Mouse (Mus musculus): ENCODE measurements around the gene Snrpd2. TPM values are rescaled to one million over a fixed set of nuclear protein-coding genes. Genes with fewer than 3 reads are reported as not detected.
A peak's percentile ranks its signal among the peaks of the same experiment; 100 is the strongest.

The Snrpd2 gene
- total RNA-seq, 2 experiments from 2014 or later = 72.4 to 84.8 TPM

DNA sequence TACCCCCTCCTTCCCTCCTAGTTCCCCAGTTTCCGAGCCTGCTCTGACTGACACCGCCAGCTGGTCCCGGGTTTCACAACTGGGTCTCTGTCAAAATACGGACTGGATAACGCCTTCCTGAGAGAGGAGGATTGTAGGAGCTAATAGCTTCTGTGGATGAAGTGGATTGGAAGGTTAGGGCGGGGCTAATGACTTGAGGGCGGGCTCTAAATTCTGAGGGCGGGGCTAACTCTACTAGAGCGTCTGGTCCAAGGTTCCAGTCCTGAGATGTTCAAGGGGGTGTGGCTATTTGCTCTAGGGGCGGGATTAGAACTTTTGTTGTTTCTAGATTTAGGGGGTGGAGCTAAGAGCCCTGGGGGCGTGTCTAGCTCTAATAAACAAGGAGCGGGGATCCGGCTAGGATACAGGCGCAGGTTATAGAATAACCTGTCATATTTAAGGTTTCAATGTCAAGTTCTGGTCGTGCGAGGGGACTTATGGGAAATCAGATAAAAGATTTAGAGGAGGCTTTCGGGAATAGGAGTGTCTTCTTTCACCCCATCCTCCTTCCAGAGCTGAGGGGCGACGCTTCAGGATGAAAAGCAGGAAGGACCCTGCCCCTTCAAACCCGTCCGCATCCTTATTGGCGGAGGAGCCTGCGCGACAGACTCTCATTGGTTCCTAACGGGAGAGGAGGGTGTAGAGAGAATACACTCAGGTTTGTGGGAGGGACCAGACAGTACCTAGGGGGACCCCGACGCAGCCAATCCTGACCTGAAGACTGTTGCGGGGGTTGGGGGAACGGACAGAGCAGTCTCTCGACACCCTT is 26.4 kb downstream of the Snrpd2 start, which contains the start of gene Eml2:
Eml2 (plus strand) TSS at position 714 of the 808 bp plus-strand sequence.
- peak; percentile 63 to 83 for DNase-seq (ENCODE audit: extremely low spot score in 1 of 2, low spot score in 1 of 2)

DNA sequence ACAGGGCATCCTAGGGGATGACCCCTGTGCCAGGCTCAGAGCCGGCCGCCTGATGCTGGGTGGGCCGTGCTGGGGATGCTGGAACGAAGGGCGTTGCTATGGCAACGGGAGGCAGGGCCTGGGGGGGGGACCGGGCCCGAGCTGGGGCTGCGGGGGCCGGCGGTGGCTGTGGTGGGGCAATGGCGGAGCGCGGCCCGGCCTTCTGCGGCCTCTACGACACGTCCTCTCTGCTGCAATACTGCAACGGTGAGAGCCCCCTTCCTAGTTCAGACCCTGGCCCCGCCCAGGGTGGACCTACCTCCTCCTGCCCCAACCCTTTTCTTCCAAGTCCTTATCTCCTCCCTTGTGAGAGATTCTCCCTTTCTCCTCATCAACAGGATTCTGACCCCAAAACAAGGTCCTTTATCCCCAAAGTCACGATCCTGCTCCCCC is 27.0 kb downstream of the Snrpd2 start:
- no peak for DNase-seq (ENCODE audit: extremely low spot score in 1 of 2, low spot score in 1 of 2)

DNA sequence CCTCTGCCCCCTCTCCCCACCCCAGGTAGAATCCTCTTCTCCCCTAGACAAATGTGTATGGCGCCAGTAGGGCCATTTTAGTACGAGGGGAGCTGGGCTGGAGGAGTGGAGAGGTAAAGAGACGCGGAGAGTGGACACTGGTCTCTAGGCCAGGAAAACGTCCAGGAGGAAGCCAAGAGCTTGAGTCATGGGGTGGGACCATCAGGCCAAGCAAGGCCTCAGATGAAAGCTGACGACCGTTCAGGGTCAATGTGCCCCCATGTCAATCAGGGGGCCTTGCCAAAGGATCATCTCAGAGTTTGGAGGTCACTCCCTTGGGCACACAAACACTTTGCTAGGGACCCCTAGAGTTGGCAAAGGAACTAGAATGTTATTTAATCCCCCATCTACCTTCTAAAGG is 27.7 kb downstream of the Snrpd2 start:
- DNase-seq (ENCODE audit: extremely low spot score in 1 of 2, low spot score in 1 of 2) = no peak

DNA sequence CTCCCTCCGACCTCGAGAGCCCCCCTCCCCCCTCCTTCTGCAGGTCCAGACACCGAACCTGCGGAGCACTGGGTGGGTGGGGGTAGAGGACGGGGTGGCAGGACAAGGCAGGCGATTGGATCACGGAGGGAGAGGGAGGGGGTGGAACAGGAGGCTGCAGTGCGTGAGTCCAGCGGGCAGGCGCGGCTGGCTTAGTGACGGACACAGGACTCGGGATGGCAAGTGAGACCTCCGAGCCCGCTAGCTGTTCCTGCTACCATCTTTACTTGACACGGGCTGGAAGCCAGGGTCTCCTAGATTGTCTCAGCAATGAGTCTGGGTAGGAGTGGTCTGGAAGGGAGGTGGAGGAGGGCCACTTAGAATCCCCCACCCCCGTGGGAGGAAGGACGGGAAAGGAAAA is 28.5 kb downstream of the Snrpd2 start:
- DNase-seq (ENCODE audit: extremely low spot score in 1 of 2, low spot score in 1 of 2) = no peak

DNA sequence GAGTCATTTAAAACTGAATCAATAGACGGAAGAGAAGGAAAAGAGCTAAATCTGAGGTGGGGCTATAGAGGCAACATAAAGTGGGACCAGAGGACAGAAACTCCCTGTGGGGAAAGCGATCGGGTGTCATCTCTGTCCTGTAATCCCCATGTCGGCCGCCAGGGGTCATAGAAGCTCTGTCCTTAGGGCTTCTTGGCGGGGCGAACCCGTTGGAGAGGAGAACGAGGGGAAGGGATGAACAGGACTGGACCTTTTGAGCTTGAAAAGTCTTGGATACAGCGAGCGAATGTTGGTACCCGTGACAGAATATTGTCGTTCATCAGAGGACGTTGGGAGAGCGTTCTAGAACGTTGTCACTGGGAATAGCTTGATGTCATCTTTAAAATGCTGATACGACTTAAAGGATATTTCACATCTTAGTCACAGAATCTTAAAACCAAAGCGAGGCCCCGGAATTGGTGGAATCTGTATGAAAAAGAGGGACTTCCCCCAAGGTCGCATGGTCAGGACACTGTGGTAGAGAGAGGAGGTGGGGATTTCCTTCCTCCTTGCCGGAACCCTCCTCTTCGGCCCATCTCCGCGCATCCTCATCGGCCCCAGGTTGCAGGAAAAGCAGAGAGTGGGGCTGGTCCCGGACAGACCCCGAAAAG is 29.0 kb downstream of the Snrpd2 start:
- DNase-seq (ENCODE audit: extremely low spot score in 1 of 2, low spot score in 1 of 2) = peak; percentile 75 to 92

DNA sequence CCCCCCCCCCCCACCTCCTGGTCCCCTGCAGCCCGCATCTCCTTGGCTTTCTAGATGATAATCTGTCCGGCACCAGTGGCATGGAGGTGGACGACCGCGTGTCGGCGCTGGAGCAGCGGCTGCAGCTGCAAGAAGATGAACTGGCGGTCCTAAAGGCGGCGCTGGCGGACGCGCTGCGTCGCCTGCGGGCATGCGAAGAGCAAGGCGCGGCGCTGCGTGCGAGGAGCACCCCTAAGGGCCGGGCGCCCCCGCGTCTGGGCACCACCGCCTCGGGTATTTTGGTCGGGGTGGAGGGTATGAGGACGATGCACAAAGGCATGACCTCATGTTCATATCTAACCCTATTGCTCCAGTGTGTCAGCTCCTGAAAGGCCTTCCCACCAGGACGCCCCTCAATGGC is 29.7 kb downstream of the Snrpd2 start:
- DNase-seq (ENCODE audit: extremely low spot score in 1 of 2, low spot score in 1 of 2) = peak in 1 of 2 experiments; percentile 46

DNA sequence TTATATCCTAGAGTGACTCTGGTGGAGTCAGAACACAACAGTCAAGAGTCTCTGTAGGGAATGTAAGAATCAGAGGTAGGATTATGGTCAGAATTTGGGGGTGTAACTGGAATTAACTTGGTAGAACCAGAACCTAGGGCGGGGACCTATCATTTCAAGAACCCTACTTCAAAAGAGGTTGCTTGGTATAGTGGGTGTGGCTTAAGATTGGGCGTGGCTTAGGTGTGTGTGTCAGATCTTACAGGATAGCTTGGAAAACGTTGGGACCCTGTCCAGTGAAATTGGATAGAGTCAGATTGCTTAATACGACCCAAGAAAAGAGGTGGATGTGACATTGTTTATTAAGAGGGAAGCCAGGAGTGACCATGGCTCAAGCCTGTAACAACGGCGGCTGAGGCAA is 30.4 kb downstream of the Snrpd2 start:
- no peak for DNase-seq (ENCODE audit: extremely low spot score in 1 of 2, low spot score in 1 of 2)

DNA sequence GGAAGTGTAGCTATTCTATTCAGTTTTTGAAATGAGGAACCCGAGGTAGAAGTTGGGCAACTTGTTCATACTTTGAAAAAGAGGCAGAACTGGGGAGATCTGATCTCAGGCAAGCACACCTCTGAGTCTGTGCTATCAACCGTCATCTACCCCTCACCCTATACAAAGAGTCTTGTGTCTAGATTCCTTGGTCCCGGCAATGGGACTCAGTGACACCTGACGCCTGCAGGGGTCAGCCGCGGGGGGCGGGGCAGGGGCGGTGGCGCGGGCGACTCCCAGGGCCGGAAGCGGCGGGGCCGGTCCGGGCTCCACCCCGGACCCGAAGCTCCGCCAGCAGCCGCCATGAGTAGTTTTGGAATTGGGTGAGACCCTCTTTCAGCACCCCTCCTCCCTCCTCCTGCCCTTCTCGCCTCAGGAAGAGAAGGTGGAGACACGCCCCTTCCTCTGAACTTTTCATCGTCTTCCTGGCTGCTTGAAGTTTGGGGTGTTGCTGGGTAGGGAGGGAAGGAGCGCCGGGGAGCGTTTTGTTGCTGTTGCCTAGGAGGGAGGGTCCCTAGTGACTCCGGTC is 31.4 kb downstream of the Snrpd2 start:
- no peak for DNase-seq (ENCODE audit: extremely low spot score in 1 of 2, low spot score in 1 of 2)

DNA sequence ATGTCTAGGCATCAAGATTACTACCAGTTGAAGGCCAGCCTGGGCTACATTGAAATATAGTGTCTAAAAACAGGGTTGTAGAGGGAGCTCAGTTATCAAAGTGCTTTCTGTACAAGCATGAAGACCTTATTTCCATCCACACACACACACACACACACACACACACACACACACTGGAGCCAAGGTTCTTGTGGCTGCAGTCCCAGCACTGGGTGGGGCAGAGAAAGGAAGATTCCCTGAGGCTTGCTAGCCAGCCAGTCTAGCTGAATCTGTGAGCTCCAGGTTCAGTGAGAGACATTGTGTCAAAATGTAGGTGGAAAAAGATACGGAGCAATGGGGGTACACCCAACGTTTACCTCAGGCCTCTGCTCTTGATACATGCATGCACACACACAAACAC is 34.7 kb downstream of the Snrpd2 start:
- DNase-seq (ENCODE audit: extremely low spot score in 1 of 2, low spot score in 1 of 2) = no peak

DNA sequence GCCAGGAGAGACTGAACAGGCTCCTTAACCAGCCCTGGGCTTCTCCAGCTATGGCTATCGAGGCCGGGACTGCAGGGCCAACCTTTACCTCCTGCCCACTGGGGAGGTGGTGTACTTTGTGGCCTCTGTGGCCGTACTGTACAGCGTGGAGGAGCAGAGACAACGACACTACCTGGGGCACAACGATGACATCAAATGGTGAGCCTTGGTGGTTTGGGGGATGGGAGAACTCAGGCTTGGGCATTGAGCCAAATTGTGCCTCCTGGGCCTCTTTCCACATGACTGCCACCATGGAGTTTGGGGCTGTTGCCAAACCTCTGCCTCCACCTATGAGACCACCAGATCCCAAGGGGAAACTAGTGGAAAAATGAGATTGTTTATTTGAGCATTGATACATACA is 35.2 kb downstream of the Snrpd2 start:
- DNase-seq (ENCODE audit: extremely low spot score in 1 of 2, low spot score in 1 of 2) = no peak

DNA sequence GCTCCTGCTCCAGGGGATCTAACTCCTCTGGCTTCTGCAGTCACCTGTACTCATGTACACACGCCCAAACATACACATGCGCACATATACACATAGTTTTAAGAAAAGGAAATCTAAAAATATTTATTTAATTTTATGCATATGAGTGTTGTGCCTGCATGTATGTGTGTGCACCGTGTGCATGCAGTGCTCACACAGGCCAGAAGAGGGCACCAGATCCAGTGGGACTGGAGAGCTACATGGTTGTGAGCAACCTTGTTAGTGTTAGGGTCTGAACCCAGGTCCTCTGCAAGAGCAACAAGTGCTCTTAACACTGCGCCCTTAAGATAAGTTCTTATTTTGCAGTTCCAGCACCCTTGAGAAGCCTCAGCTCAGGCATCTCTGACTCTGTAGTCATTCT is 45.2 kb downstream of the Snrpd2 start:
- no peak for DNase-seq (ENCODE audit: extremely low spot score in 1 of 2, low spot score in 1 of 2)

DNA sequence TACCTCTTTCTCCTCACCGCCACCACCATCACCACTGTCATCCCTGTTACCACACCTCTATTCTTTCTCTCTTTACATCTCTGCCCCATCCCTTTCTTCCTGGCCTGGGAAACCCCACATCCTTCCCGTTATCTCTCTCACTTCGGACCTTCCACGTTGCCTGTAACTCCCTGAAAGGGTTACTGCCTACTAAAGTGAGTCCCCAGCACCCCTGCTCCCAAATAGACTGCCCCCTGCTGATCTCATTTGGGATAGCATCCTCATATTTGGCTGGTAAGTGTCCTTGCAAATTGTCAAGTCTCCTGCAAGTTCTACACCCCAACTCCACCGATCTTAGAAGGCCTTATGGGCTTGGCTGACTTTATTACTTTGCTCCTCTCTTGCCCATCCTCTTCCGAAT is 47.2 kb downstream of the Snrpd2 start:
- peak in 1 of 2 experiments; percentile 56 for DNase-seq (ENCODE audit: extremely low spot score in 1 of 2, low spot score in 1 of 2)

DNA sequence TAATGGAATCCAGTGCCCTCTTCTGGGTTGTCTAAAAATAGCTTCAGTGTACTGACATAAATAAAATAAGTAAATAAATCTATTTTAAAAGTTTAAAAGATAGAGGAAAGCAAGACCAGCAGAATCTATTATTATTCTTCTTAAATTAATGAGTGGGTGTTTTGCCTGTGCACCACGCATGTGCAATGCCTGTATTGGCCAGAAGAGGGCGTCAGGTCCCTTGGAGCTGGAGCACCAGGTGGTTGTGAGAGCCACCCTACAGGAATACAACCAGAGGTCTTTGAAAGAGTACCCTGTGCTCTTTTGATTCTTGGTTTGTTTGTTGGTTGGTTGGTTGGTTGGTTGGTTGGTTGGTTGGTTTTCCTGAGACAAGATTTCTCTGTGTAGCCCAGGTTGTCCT is 48.5 kb downstream of the Snrpd2 start:
- DNase-seq (ENCODE audit: extremely low spot score in 1 of 2, low spot score in 1 of 2) = peak in 1 of 2 experiments; percentile 53

DNA sequence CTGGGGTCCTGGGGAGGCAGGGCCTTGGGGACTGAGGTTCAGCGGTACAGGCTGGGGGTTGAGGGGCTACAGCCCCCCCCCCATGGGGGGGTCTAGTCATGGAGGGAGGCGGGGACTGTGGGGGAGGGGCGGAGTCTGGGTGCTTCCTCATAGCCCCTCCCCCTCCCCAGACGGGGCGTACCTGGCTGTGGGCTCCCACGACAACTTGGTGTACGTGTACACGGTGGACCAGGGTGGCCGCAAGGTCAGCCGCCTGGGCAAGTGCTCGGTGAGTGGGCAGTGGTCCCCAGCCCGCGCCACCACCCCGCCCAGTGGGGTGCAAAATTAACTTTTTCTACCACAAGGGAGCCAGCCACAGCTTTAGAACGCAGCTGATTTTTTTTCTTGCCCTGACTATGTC is 52.1 kb downstream of the Snrpd2 start:
- DNase-seq (ENCODE audit: extremely low spot score in 1 of 2, low spot score in 1 of 2) = no peak

DNA sequence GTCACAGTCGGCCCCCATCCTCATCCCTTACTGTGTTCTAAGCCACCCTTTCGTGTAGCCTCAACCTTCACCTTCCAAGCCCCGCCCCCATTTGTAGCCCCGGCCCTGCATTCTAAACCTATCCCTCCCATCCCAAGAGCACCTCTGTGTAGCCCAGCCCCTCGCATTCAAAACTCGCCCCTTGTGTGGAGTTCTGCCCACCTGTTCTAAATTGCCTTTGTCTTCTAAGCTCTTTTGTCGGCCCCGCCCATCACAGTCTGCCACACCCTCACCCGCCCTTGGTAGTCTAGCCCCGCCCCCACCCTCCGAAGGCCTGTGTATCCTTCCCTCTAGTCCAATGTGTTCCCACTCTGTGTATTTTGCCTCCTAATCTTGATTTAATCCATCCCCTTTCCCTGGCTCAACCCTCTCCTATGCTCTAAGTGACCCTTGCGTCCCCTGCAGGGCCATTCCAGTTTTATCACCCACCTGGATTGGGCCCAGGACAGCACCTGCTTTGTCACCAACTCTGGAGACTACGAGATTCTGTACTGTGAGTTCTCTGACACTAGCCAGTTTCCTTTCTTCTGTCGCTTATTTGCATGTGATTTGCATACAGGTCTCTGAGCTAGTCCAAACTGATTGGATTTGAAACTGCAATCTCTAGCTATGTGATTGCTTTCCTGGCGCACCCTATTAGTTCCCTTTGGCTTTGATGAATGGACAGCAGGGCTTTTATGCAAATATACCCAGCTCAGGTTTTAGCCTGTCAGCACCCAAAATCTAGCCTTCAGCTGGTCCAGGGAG is 52.7 kb downstream of the Snrpd2 start:
- DNase-seq (ENCODE audit: extremely low spot score in 1 of 2, low spot score in 1 of 2) = no peak

Small RNA genes lying within 50 kb of the gene (microRNA-seq; reads per million reads assigned to microRNA genes)
- 11,114 to 11,247 reads per million in 2 experiments for gene Mir330

Other genes with a start within 250 kb of the Snrpd2 start
- 10 to 100 TPM in 1 of 2 experiments, 1 to 10 TPM in 1; 9.5 to 13.5 TPM for gene Ccdc61, start 239.3 kb upstream of the Snrpd2 start, total RNA-seq (2021)
- gene Nova2, start 223.8 kb upstream of the Snrpd2 start, total RNA-seq (2021) = 10 to 100 TPM; 69.2 to 93.3 TPM
- gene Nanos2, start 162.3 kb upstream of the Snrpd2 start, total RNA-seq (2021) = under 1 TPM; 0.17 to 0.70 TPM
- 10 to 100 TPM; 44.9 to 48.3 TPM for gene Mypop, start 158.5 kb upstream of the Snrpd2 start, total RNA-seq (2021)
- gene Irf2bp1, start 145.7 kb upstream of the Snrpd2 start, total RNA-seq (2021) = 10 to 100 TPM; 51.7 to 53.5 TPM
- not detected for gene Foxa3, start 126.2 kb upstream of the Snrpd2 start, total RNA-seq (2021)
- gene Sympk, start 125.3 kb upstream of the Snrpd2 start, total RNA-seq (2021) = 100 to 1,000 TPM; 111 to 113 TPM
- gene Rsph6a, start 95.0 kb upstream of the Snrpd2 start, total RNA-seq (2021) = under 1 TPM in 1 of 2 experiments, not detected in 1; 0.10 TPM
- gene Dmwd, start 73.5 kb upstream of the Snrpd2 start, total RNA-seq (2021) = 100 to 1,000 TPM; 151 to 152 TPM
- 10 to 100 TPM; 26.7 to 39.3 TPM for gene Dmpk, start 65.9 kb upstream of the Snrpd2 start, total RNA-seq (2021)
- gene Six5, start 55.1 kb upstream of the Snrpd2 start, total RNA-seq (2021) = 1 to 10 TPM; 1.8 to 2.6 TPM
- under 1 TPM; 0.42 to 0.49 TPM for gene Gm4969, start 31.4 kb upstream of the Snrpd2 start, total RNA-seq (2021)
- 10 to 100 TPM; 13.2 to 14.2 TPM for gene Fbxo46, start 29.9 kb upstream of the Snrpd2 start, total RNA-seq (2021)
- gene Qpctl, start 431 bp upstream of the Snrpd2 start, total RNA-seq (2021) = 10 to 100 TPM; 17.9 to 19.7 TPM
- under 1 TPM; 0.37 to 0.77 TPM for gene Gipr, start 16.4 kb downstream of the Snrpd2 start, total RNA-seq (2021)
- gene Eml2, start 26.7 kb downstream of the Snrpd2 start, total RNA-seq (2021) = 100 to 1,000 TPM; 157 to 164 TPM
- gene Gpr4, start 62.8 kb downstream of the Snrpd2 start, total RNA-seq (2021) = 1 to 10 TPM; 2.2 to 2.5 TPM
- 10 to 100 TPM; 36.5 to 41.5 TPM for gene Opa3, start 78.6 kb downstream of the Snrpd2 start, total RNA-seq (2021)
- gene Vasp, start 122.1 kb downstream of the Snrpd2 start, total RNA-seq (2021) = 10 to 100 TPM; 15.2 to 16.3 TPM
- not detected for gene Ppm1n, start 130.3 kb downstream of the Snrpd2 start, total RNA-seq (2021)
- gene Rtn2, start 132.9 kb downstream of the Snrpd2 start, total RNA-seq (2021) = 10 to 100 TPM; 85.9 to 96.3 TPM
- 1 to 10 TPM; 5.2 to 9.8 TPM for gene Fosb, start 160.3 kb downstream of the Snrpd2 start, total RNA-seq (2021)
- 10 to 100 TPM; 37.8 to 39.1 TPM for gene Ercc1, start 195.1 kb downstream of the Snrpd2 start, total RNA-seq (2021)
- 10 to 100 TPM; 17.7 to 18.3 TPM for gene Cd3eap, start 209.8 kb downstream of the Snrpd2 start, total RNA-seq (2021)
- gene Ppp1r13l, start 210.0 kb downstream of the Snrpd2 start, total RNA-seq (2021) = 1 to 10 TPM; 4.5 to 4.8 TPM
- gene Ercc2, start 232.3 kb downstream of the Snrpd2 start, total RNA-seq (2021) = 10 to 100 TPM; 34.5 to 34.9 TPM